Mouse (Mus musculus): ENCODE results near the gene Gal3st2b. TPM values are rescaled to one million over a fixed set of nuclear protein-coding genes. Genes with fewer than 3 reads are reported as not detected.
A peak's percentile ranks its signal among the peaks of the same experiment; 100 is the strongest.
"Not testable (repeated sequence)": the region's sequence is repeated elsewhere in the genome, so short reads cannot be mapped to it uniquely, and the experiment has no call there.

The Gal3st2b gene
- total RNA-seq (2014; rRNA removed), result not detected in 2 replicates
- polyA plus RNA-seq (2012; rRNA removed), result not detected in 2 replicates

DNA sequence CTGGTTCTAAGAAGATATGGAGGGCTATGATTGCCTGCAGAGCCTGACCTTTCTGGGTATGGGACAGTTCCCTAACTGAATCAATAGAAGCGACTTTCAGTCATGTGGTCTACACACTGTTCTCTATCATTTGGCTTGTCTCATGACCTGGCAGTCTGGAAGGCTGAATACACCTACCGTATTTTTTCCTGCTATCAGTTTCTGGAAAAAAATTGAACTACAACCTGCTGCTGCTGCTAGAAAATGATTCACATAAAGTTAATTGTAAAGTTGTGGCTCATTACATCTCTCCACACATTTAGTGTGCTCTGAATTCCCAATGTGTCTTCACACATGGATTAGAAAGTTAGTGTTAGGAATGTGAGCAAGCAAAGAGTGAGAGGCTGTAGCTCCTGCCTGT lies at the start of gene Gal3st2b:
Gene Gal3st2b, plus strand, starts transcription at position 301 of the 400 bp plus-strand sequence.
- not testable (repeated sequence) for DNase-seq (ENCODE audit: extremely low read depth, low read depth, low spot score); H3K4me1 ChIP-seq (ENCODE audit: control insufficient read depth, insufficient read depth, low read length); H3K27me3 ChIP-seq (ENCODE audit: control insufficient read depth, insufficient read depth, low read length); H3K27ac ChIP-seq (replicated peaks; ENCODE audit: insufficient read depth, low read depth, low read length); H3K79me2 ChIP-seq (ENCODE audit: control insufficient read depth, insufficient read depth, low read length); H3K36me3 ChIP-seq (ENCODE audit: control insufficient read depth, insufficient read depth, low read length); H3K9ac ChIP-seq (ENCODE audit: low read depth, low read length); H3K4me3 ChIP-seq (ENCODE audit: insufficient read depth, low read depth, low read length)
- WGBS, result 72% methylated on average over 2 of the region's 2 CpGs

DNA sequence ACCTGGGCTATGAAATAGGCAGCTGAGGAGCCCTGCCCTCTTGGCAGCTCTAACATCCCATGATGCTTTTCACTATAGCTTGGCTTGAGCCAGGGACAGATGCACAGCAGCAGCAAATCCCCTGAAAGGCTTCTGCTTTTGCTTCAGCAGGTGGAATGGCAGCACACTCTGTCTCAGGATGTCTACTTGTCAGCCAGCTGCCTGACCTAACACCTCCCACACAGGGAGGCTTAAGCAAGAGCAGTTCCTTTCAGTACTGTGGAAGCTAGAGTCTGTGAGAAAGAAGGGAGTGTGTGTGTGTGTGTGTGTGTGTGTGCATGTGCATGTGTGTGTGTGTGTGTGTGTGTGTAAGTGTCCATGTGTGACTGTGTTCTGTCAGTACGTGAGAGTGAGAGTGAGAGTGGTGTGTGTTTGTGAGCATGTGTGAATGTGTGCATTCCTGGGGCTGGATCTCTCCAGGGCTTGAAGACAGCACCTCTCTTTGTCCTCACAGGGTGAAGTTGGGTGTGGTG lies 46.5 kb upstream of the Gal3st2b start:
- WGBS, result 63% methylated on average over 1 of the region's 1 CpGs
- H3K27ac ChIP-seq (replicated peaks; ENCODE audit: insufficient read depth, low read depth, low read length), result not testable (repeated sequence)

DNA sequence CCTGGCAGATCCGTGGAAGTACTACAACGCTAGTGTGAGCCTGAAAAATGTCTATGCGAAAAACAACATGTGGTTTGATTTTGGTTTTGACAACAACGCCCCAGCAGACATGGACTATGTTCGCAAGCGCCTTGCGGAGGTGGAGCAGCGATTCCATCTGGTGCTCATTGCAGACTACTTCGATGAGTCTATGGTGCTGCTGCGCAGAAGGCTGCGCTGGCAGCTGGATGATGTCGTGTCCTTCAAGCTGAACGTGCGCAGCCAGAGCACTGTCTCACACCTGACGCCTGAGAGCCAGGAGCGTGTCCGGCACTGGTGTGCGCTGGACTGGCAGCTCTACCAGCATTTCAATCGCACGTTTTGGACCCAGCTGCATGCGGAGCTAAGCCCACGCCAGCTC lies 43.7 kb upstream of the Gal3st2b start:
- WGBS, result 92% methylated on average over 17 of the region's 22 CpGs
- not testable (repeated sequence) for DNase-seq (ENCODE audit: extremely low read depth, low read depth, low spot score); H3K36me3 ChIP-seq (ENCODE audit: control insufficient read depth, insufficient read depth, low read length)

More for the DNA sequence above, 46.5 kb upstream of the Gal3st2b start:
- not testable (repeated sequence) for H3K4me3 ChIP-seq (ENCODE audit: insufficient read depth, low read depth, low read length); H3K4me1 ChIP-seq (ENCODE audit: control insufficient read depth, insufficient read depth, low read length); H3K27me3 ChIP-seq (ENCODE audit: control insufficient read depth, insufficient read depth, low read length); DNase-seq (ENCODE audit: extremely low read depth, low read depth, low spot score); H3K36me3 ChIP-seq (ENCODE audit: control insufficient read depth, insufficient read depth, low read length); H3K9ac ChIP-seq (ENCODE audit: low read depth, low read length); H3K79me2 ChIP-seq (ENCODE audit: control insufficient read depth, insufficient read depth, low read length)

DNA sequence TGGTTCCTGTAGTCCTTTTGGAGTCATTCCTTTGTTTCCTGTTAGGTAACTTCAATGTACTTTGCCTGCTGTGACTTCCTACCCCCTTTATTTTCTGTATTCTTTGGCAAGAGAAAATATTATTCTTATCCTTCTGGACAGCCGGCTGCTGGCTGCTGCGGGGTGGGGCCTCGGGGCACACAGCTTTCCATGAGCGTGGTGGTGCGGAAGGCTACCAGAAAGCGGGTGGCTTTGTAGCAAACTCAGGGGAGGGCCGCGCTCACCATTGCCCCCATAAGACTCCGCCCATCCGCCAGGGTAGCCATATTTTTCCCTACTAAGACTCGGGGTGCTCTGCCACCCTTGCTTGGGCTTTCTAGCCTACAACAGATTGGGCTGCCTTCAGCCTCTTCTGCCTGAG lies 36.3 kb upstream of the Gal3st2b start:
- H3K36me3 ChIP-seq (ENCODE audit: control insufficient read depth, insufficient read depth, low read length), result not testable (repeated sequence)
- no CpG with 5 or more reads among the region's 11 CpGs for WGBS

More for the DNA sequence above, 43.7 kb upstream of the Gal3st2b start:
- not testable (repeated sequence) for H3K27ac ChIP-seq (replicated peaks; ENCODE audit: insufficient read depth, low read depth, low read length); H3K79me2 ChIP-seq (ENCODE audit: control insufficient read depth, insufficient read depth, low read length); H3K4me3 ChIP-seq (ENCODE audit: insufficient read depth, low read depth, low read length); H3K9ac ChIP-seq (ENCODE audit: low read depth, low read length); H3K4me1 ChIP-seq (ENCODE audit: control insufficient read depth, insufficient read depth, low read length); H3K27me3 ChIP-seq (ENCODE audit: control insufficient read depth, insufficient read depth, low read length)

DNA sequence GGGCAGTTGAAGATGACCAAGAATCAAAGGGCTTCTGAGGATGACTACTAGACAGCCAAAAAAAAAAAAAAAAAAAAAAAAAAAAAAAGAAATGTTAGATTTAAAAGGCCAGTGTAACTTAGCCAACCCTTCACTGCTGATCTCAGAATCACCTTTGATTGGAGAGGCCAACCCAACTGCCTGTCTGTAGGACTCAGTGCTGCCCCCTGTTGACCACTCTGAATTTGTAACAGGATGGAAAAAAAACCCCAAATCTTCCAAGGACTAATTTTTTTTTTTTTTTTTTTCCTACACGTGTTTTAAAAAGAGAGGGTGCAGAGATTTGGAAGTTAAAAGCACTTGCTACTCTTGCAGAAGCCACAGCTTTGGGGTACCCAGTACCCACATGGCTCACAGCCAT lies 27.2 kb upstream of the Gal3st2b start:
- H3K36me3 ChIP-seq (ENCODE audit: control insufficient read depth, insufficient read depth, low read length); H3K27ac ChIP-seq (replicated peaks; ENCODE audit: insufficient read depth, low read depth, low read length); H3K27me3 ChIP-seq (ENCODE audit: control insufficient read depth, insufficient read depth, low read length); H3K79me2 ChIP-seq (ENCODE audit: control insufficient read depth, insufficient read depth, low read length); H3K9ac ChIP-seq (ENCODE audit: low read depth, low read length); DNase-seq (ENCODE audit: extremely low read depth, low read depth, low spot score); H3K4me3 ChIP-seq (ENCODE audit: insufficient read depth, low read depth, low read length); H3K4me1 ChIP-seq (ENCODE audit: control insufficient read depth, insufficient read depth, low read length): not testable (repeated sequence)
- TF ChIP-seq CTCF (IDR thresholded peaks at IDR 0.05; ENCODE audit: low read depth, low read length), result peak; percentile 7; the same call in 1 of the 2 replicates
- 62% methylated on average over 1 of the region's 1 CpGs for WGBS

More for the DNA sequence above, 36.3 kb upstream of the Gal3st2b start:
- H3K4me3 ChIP-seq (ENCODE audit: insufficient read depth, low read depth, low read length); H3K9ac ChIP-seq (ENCODE audit: low read depth, low read length); H3K79me2 ChIP-seq (ENCODE audit: control insufficient read depth, insufficient read depth, low read length); H3K4me1 ChIP-seq (ENCODE audit: control insufficient read depth, insufficient read depth, low read length); H3K27me3 ChIP-seq (ENCODE audit: control insufficient read depth, insufficient read depth, low read length); H3K27ac ChIP-seq (replicated peaks; ENCODE audit: insufficient read depth, low read depth, low read length); DNase-seq (ENCODE audit: extremely low read depth, low read depth, low spot score): not testable (repeated sequence)

DNA sequence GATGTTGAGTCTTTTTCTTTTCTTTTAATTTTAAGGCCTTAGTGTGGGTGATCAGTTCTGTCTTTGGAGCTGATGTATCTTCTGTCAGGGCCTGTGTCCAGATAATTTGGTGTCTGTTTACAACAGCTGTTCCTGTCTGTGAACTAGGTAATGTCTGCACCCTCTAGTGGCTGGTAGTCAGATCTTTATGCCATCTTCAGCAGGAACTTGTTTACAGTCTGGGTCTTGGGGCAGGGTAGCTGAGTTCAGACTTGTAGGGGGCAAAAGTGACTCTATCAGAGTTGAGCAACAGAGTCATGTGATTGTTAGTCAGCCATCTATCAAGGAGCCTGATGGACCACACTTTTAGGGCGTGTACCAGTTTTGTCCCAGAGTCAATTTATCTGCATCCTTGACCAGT lies 20.7 kb upstream of the Gal3st2b start:
- H3K27me3 ChIP-seq (ENCODE audit: control insufficient read depth, insufficient read depth, low read length); H3K4me3 ChIP-seq (ENCODE audit: insufficient read depth, low read depth, low read length); H3K27ac ChIP-seq (replicated peaks; ENCODE audit: insufficient read depth, low read depth, low read length); H3K9ac ChIP-seq (ENCODE audit: low read depth, low read length); DNase-seq (ENCODE audit: extremely low read depth, low read depth, low spot score); H3K79me2 ChIP-seq (ENCODE audit: control insufficient read depth, insufficient read depth, low read length); H3K36me3 ChIP-seq (ENCODE audit: control insufficient read depth, insufficient read depth, low read length); H3K4me1 ChIP-seq (ENCODE audit: control insufficient read depth, insufficient read depth, low read length): not testable (repeated sequence)
- WGBS, result no CpG with 5 or more reads among the region's 1 CpGs

DNA sequence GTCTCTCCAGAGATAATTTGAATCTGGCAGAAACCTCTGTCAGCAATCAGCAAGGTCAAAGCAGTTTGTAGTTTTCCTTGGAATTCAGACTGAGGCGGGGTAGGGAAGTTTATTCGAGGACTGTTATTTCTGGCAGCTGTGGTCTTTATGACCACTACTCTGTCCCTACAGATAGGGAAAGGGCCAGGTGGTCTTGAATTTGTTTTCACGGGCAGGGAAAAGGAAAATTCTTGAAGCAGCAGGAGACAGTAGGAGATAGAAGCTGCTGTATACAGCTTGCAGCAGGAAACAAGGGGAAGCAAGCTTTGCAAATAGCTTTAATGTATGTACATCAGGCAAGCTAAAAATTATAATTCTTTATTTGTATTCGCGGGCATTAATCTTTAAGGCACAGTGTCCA lies 16.8 kb upstream of the Gal3st2b start:
- not testable (repeated sequence) for H3K79me2 ChIP-seq (ENCODE audit: control insufficient read depth, insufficient read depth, low read length); H3K4me3 ChIP-seq (ENCODE audit: insufficient read depth, low read depth, low read length); H3K27ac ChIP-seq (replicated peaks; ENCODE audit: insufficient read depth, low read depth, low read length); DNase-seq (ENCODE audit: extremely low read depth, low read depth, low spot score); H3K4me1 ChIP-seq (ENCODE audit: control insufficient read depth, insufficient read depth, low read length); H3K9ac ChIP-seq (ENCODE audit: low read depth, low read length); H3K36me3 ChIP-seq (ENCODE audit: control insufficient read depth, insufficient read depth, low read length); H3K27me3 ChIP-seq (ENCODE audit: control insufficient read depth, insufficient read depth, low read length)
- WGBS, result 78% methylated on average over 5 of the region's 5 CpGs

DNA sequence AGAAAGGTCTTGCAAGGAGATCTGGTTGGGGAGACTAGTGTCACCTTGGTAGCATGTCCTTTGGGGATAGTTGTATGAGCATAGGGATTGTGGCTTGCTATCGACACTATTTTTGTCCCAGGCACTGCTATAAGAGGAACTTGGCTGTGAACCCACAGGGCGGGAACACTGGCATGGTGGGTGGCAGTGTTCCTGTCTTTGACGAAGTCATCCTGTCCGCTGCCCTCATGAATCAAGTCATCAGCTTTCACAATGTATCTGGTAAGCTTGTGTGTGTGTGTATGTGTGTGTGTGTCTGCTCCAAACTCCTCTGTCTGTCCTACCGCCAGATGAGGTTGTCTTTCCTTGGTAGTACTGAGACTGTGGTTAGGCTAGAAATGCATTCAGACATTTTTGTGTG lies 11.4 kb upstream of the Gal3st2b start:
- H3K79me2 ChIP-seq (ENCODE audit: control insufficient read depth, insufficient read depth, low read length); DNase-seq (ENCODE audit: extremely low read depth, low read depth, low spot score); H3K27ac ChIP-seq (replicated peaks; ENCODE audit: insufficient read depth, low read depth, low read length); H3K27me3 ChIP-seq (ENCODE audit: control insufficient read depth, insufficient read depth, low read length); H3K9ac ChIP-seq (ENCODE audit: low read depth, low read length); H3K4me1 ChIP-seq (ENCODE audit: control insufficient read depth, insufficient read depth, low read length); H3K36me3 ChIP-seq (ENCODE audit: control insufficient read depth, insufficient read depth, low read length); H3K4me3 ChIP-seq (ENCODE audit: insufficient read depth, low read depth, low read length): not testable (repeated sequence)
- WGBS, result 76% methylated on average over 4 of the region's 5 CpGs

DNA sequence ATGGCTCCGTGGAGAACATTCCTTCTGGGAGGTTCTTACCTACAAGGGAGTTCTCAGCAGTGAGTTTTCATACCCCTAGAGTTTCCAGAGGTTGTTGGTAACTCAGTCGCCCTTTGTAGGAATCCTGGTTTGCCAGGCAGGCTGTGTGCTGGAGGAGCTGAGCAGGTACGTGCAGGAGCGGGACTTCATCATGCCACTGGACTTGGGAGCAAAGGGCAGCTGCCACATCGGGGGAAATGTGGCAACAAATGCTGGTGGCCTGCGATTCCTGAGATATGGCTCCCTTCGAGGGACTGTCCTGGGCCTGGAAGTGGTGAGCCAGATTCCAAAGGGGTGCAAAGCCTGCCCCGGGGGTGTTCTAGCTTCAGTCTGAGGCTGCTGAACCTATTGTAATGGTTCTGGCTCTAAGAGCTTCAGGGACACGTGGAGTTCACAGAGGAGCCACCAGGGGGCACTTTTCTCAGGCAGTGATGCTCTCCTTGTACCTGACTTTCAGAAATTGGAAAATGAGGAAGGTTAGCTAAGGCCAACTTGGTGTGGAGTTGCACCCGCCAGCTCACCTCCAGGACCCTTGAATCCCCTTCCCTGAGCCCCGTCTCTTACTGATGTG lies 9.0 kb upstream of the Gal3st2b start:
- not testable (repeated sequence) for H3K4me3 ChIP-seq (ENCODE audit: insufficient read depth, low read depth, low read length); DNase-seq (ENCODE audit: extremely low read depth, low read depth, low spot score); H3K9ac ChIP-seq (ENCODE audit: low read depth, low read length); H3K79me2 ChIP-seq (ENCODE audit: control insufficient read depth, insufficient read depth, low read length); H3K4me1 ChIP-seq (ENCODE audit: control insufficient read depth, insufficient read depth, low read length); H3K27ac ChIP-seq (replicated peaks; ENCODE audit: insufficient read depth, low read depth, low read length); H3K27me3 ChIP-seq (ENCODE audit: control insufficient read depth, insufficient read depth, low read length); H3K36me3 ChIP-seq (ENCODE audit: control insufficient read depth, insufficient read depth, low read length)
- no CpG with 5 or more reads among the region's 11 CpGs for WGBS

All from liver, adult 2 months (tissue).